Mouse (Mus musculus) left cerebral cortex, adult 6 months (tissue): ENCODE results near the gene Tpx2. TPM values are rescaled to one million over a fixed set of nuclear protein-coding genes. Genes with fewer than 3 reads are reported as not detected.

Experiments
- long read RNA-seq, 2 experiments: library from polyadenylated mRNA; unstranded; transcript quantifications; one replicate each; pipeline ENCODE4 v2.0.0; 2019 to 2020
- polyA plus RNA-seq: library from polyadenylated mRNA; unstranded; fragments of <200 nt; fragmentation: Nextera tagmentation; gene quantifications from 2 replicates; pipeline ENCODE4 v1.2.3, GENCODE M21; 2021

Gene Tpx2
- polyA plus RNA-seq: 0.74 and 1.2 TPM in 2 replicates
- long read RNA-seq, experiment 1, partial matches to known transcripts: 1 of 11 reads
- long read RNA-seq, experiment 1, other reads (novel, unspliced or antisense): 7 of 11 reads
- long read RNA-seq, experiment 2, partial matches to known transcripts: 1 of 2 reads
- long read RNA-seq, experiment 2, other reads (novel, unspliced or antisense): 1 of 2 reads

DNA sequence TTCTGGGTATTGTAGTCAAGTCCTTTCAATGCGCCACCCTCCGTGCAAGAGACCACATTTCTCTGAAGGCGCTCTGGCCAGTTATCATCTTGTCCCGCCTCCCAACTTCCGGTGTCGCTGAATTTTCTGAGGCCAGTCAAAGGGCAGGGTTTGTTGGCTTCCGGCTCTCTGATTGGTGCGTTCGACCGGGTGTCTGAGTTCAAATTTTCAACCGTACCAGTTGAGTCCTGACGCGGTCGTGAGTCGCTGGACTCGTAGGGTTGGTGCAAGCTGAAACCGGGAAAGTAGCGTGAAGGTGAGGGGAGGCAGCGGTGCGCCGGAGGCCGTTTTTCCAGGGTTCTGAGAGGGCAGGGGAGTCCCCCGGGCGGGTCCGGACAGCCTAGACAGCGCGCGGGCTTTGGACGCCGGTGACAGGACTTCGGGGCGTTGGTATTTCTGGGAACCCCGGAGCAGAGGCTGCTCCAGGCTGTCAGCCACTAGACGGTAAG is at the start of gene Tpx2:
Tpx2 (plus strand) TSS at position 150 of the 488 bp plus-strand sequence.

GRCm38 (mm10) chr2:152831019-152831878 is 16.5 kb upstream of the Tpx2 start, which contains the start of gene Bcl2l1:
Gene Bcl2l1 (minus strand): TSS chr2:152831728.

DNA sequence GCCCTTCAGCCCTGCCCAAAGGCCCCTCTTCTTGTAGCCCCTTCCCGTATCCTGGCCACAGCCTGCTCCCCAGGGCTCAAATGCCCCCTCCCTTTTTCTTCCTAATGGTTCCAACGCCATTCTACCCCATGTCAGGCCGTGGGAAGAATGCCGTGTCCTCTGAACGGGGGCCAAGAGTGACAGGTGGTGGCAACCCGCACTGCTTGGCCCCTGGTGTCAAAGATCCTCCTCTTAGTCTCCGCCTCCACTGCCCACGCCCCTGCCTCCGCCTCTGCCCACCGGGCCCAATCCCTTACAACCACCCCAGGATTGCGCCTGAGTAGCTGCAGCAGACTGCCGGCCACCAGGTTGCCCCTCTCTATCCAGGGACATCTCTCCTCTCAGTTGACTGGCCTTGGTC is 63.3 kb downstream of the Tpx2 start, which contains the start of gene Mylk2:
Mylk2 (plus strand) TSS at position 322 of the 400 bp plus-strand sequence.

GRCm38 (mm10) chr2:152933048-152933447 is 85.3 kb downstream of the Tpx2 start, which contains the start of gene Foxs1:
Gene Foxs1 (minus strand): TSS chr2:152933208.

Other genes with a start within 250 kb of the Tpx2 start
- not detected in 2 replicates for gene Defb45, start 248.6 kb upstream of the Tpx2 start, polyA plus RNA-seq
- gene Defb36, start 243.6 kb upstream of the Tpx2 start, polyA plus RNA-seq: not detected in 2 replicates
- not detected in 2 replicates for gene Defb25, start 224.9 kb upstream of the Tpx2 start, polyA plus RNA-seq
- gene Rem1, start 221.0 kb upstream of the Tpx2 start, polyA plus RNA-seq: 0.38 and 0.47 TPM in 2 replicates
- 53.8 and 63.9 TPM in 2 replicates for gene H13, start 178.5 kb upstream of the Tpx2 start, polyA plus RNA-seq
- gene Mcts2, start 160.9 kb upstream of the Tpx2 start, polyA plus RNA-seq: 19.3 and 26.8 TPM in 2 replicates
- gene Id1, start 111.7 kb upstream of the Tpx2 start, polyA plus RNA-seq: 15.0 and 15.2 TPM in 2 replicates
- 6.5 and 6.9 TPM in 2 replicates for gene Cox4i2, start 93.8 kb upstream of the Tpx2 start, polyA plus RNA-seq
- 145 and 169 TPM in 2 replicates for gene Bcl2l1, start 16.2 kb upstream of the Tpx2 start, polyA plus RNA-seq
- gene Mylk2, start 63.4 kb downstream of the Tpx2 start, polyA plus RNA-seq: not detected in 2 replicates
- 0.68 and 0.96 TPM in 2 replicates for gene Foxs1, start 85.2 kb downstream of the Tpx2 start, polyA plus RNA-seq
- 13.1 and 17.5 TPM in 2 replicates for gene Dusp15, start 103.7 kb downstream of the Tpx2 start, polyA plus RNA-seq
- gene Ttll9, start 114.5 kb downstream of the Tpx2 start, polyA plus RNA-seq: 0.94 and 0.98 TPM in 2 replicates
- 51.4 and 81.6 TPM in 2 replicates for gene Pdrg1, start 167.5 kb downstream of the Tpx2 start, polyA plus RNA-seq
- gene Xkr7, start 183.9 kb downstream of the Tpx2 start, polyA plus RNA-seq: 0.16 and 0.21 TPM in 2 replicates
- 0.26 and 0.44 TPM in 2 replicates for gene Ccm2l, start 218.0 kb downstream of the Tpx2 start, polyA plus RNA-seq